ENCODE assay signal across 23 mouse cellular contexts in the genomic region with DNA sequence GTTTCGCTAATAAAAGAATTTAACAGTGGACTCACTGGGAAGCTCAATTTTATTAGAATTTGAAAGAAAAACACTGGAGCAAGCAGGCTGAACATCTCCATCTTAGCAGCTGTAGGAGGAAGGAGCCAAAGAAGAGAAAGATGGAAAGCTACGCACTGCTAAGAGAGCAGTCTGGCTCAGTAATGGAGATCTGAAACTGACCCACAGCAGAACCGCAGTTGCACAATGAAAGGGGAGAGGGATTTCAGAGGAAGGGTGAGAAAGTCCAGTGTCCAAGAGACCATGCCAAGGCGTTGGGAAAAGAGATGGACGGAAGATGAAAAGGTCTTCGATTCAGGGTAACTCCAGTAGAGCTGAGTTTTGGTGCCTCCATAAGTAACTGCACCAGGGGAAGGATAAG. TPM values are rescaled to one million over a fixed set of nuclear protein-coding genes. Genes with fewer than 3 reads are reported as not detected.
"Had no signal": no experiment of that assay in that cellular context is flagged by ENCODE, and none has a peak within 500 bp of the region (broad histone marks: within the 10 kb centered on the region; RNA-seq: fewer than 3 reads in every experiment).

No protein-coding gene starts in this region.

- H3K9ac ChIP-seq: liver, postnatal 0 days; lung, embryonic 15.5 days; midbrain, embryonic 13.5 days; midbrain, embryonic 15.5 days; neural tube, embryonic 12.5 days; stomach, embryonic 15.5 days had no signal

- H3K27ac ChIP-seq: lung, embryonic 15.5 days; macrophage; midbrain, embryonic 13.5 days; midbrain, embryonic 15.5 days; neural tube, embryonic 12.5 days; stomach, embryonic 15.5 days; stomach, postnatal 0 days had no signal

- DNase-seq: liver, postnatal 0 days; lung, adult 2 months; lung, postnatal 14 days; lung, postnatal 36 days; right cerebral cortex, postnatal 14 days; thymus, adult 2 months; thymus, postnatal 25 days; thymus, postnatal 4 days had no signal

- ATAC-seq: liver, postnatal 0 days; lung, postnatal 0 days; midbrain, embryonic 13.5 days; midbrain, embryonic 15.5 days had no signal

- H3K9me3 ChIP-seq: lung, embryonic 15.5 days; midbrain, embryonic 13.5 days; midbrain, embryonic 15.5 days; neural tube, embryonic 12.5 days; stomach, embryonic 15.5 days had no signal

- H3K4me1 ChIP-seq: lung, embryonic 15.5 days; megakaryocyte, embryonic 14.5 days; midbrain, embryonic 13.5 days; midbrain, embryonic 15.5 days; neural tube, embryonic 12.5 days; stomach, embryonic 15.5 days had no signal

- H3K4me2 ChIP-seq: lung, embryonic 15.5 days; midbrain, embryonic 11.5 days; midbrain, embryonic 13.5 days; midbrain, embryonic 15.5 days; neural tube, embryonic 12.5 days; stomach, embryonic 15.5 days had no signal

- H3K36me3 ChIP-seq: lung, embryonic 15.5 days; midbrain, embryonic 13.5 days; midbrain, embryonic 15.5 days; neural tube, embryonic 12.5 days; stomach, embryonic 15.5 days had no signal

- H3K4me3 ChIP-seq: lung, embryonic 15.5 days; megakaryocyte, embryonic 14.5 days; midbrain, embryonic 13.5 days; midbrain, embryonic 15.5 days; neural tube, embryonic 12.5 days; stomach, embryonic 15.5 days had no signal

- H3K27me3 ChIP-seq: lung, embryonic 15.5 days; megakaryocyte, embryonic 14.5 days; midbrain, embryonic 13.5 days; midbrain, embryonic 15.5 days; neural tube, embryonic 12.5 days; stomach, embryonic 15.5 days had no signal

RNA-seq across cellular contexts. Expression of a gene that starts 37.6 kb away (rescaled TPM):
- total RNA-seq: midbrain, postnatal 0 days; monocyte, adult 5-6 weeks; neutrophil, adult 5-6 weeks had no signal
- polyA plus RNA-seq: liver, postnatal 0 days; lung, adult 2 months; lung, embryonic 15.5 days; lung, postnatal 0 days; macrophage; midbrain, embryonic 11.5 days; midbrain, embryonic 15.5 days; spleen, adult 2 months; stomach, embryonic 15.5 days; testis, adult 2 months; thymus, adult 2 months had no signal
